Mouse (Mus musculus): ENCODE measurements around the gene Sf3a1. TPM values are rescaled to one million over a fixed set of nuclear protein-coding genes. Genes with fewer than 3 reads are reported as not detected.

The Sf3a1 gene
- total RNA-seq, 2 experiments from 2014 or later, result 63.8 to 67.4 TPM

DNA sequence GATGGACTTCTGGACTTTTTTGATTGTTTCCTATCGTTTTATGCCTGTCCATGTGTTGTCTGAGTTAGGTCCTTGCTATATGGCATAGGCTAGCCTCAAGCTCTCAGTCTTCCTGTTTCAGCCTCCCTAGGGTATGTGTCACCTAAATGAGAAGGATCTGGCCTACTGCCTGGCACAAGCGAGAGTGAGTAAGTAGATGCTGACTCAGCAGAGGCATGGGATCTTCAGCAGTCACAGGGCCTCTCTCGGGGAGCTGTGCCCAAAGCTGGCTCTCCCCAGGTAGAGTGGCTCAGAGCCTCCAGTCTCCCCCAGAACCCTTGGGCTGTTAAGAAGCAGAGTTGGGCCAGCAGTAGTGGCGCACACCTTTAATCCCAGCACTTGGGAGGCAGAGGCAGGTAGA, 17.8 kb upstream of the Sf3a1 start:
- no peak for TF ChIP-seq CTCF (IDR thresholded peaks at IDR 0.05)
- H3K4me3 ChIP-seq, result no peak overlapping the region
- intact Hi-C loops (cut with DNase I), result no loop called here
- H3K27ac ChIP-seq, result no peak overlapping the region
- DNase-seq (ENCODE audit: extremely low spot score in 1 of 2, low spot score in 2 of 2), result no peak

DNA sequence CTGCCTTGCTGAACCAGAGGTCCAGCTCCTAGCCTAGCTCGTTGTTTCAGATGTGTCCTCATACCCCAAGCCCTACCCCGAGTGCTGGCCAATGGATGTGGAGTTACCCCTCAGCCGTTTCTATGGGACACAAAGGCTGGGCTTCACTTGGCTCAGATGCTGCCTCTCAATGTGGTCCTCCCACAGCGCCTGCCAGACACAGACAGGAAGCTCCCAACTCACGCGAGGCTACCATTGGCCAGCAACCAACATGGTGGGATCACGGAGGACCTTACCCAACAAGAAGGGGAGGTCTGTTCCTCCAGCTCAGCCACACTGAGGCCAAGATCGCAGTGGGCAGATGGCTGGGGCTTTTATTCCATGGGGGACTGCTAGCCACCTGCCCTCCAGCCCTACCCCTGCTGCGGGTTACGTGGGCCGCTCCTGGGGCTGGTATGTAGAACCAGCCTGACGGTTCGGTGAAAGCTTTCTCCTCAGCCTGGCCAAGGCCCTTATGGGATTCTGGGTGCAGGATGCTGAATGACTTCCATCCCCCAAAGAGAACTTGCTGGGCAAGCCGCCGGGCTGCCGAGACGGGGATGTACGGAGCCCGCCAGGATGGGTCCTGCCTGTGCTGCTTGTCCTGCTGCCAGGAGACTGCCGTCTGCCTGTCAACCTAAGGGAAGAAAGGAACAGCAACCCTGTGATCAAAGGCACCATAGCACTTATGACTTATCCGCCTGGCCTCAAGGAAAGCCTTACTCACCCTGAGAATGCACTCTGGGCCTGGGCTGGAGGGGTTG, 16.7 kb upstream of the Sf3a1 start:
- intact Hi-C loops (cut with DNase I), result no loop called here
- Histone ChIP-seq H3K4me3 (no peak overlapping the region), H3K27ac (no peak overlapping the region)
- no peak for TF ChIP-seq CTCF (IDR thresholded peaks at IDR 0.05)
- no peak for DNase-seq (ENCODE audit: extremely low spot score in 1 of 2, low spot score in 2 of 2)

DNA sequence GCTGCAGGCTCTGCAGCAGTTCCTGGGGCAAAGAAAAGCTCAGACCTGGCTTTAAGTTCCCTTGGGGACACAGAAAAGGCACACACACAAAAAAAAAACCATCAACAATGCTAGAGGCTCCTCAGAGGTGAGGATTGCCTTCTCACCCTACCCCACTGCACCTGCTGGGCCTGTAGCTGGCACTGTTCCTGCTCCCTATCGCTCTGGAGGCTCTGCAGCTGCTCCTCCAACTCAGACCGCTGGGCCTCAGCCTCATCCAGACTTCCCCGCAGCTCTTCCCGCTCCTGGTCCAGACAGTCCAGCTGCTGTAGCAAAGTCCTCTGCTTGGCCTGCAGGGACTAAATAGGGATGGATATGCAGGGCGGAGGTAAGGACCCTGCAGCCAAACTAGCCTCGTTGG, 13.8 kb upstream of the Sf3a1 start:
- intact Hi-C loops (cut with DNase I), result no loop called here
- no peak for DNase-seq (ENCODE audit: extremely low spot score in 1 of 2, low spot score in 2 of 2)
- Histone ChIP-seq H3K4me3 (no peak overlapping the region), H3K27ac (no peak overlapping the region)
- TF ChIP-seq CTCF (IDR thresholded peaks at IDR 0.05), result no peak

DNA sequence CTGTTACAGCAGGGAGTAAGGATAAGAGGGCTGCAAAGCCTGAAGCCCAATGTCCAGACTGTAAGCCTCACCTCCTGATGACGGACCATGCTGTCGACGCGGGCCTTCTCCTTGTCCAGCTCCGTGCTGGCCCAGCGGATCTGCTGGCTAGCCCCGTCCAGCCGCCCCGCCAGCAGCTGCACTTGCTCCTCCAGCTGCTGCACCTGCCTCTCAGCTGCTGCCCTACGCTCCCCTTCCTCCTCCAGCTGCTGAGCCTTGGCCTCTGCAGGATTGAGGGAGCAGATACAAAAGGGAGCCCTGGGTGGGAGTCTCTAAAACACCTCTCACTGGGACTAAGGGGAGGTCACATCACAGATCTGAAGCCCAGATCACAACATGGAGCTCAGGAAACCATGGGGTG, 13.1 kb upstream of the Sf3a1 start:
- DNase-seq (ENCODE audit: extremely low spot score in 1 of 2, low spot score in 2 of 2), result no peak
- no peak overlapping the region for H3K4me3 ChIP-seq
- intact Hi-C loops (cut with DNase I), result no loop called here
- TF ChIP-seq CTCF (IDR thresholded peaks at IDR 0.05), result no peak
- no peak overlapping the region for H3K27ac ChIP-seq

DNA sequence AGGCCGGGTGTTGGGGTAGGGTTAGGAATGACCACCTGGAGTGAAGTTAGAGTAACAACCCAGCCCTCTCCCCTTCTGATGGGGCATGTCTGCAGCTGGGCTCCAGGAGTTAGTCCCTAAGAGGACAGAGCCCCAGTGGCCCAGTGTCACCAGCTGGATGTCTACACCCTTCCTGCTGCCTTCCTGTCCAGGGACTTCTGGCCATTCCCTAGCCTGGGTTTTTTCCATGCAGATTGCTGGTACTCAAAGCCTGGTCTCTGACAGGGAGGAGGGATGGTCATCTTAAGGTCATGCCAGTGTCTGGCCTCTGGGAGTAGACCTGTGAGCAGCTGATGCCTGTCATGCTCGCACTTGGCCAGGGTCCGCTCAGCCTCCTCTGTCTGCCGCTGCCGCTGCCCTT, 12.0 kb upstream of the Sf3a1 start:
- no peak for DNase-seq (ENCODE audit: extremely low spot score in 1 of 2, low spot score in 2 of 2)
- intact Hi-C loops (cut with DNase I), result no loop called here
- no peak for TF ChIP-seq CTCF (IDR thresholded peaks at IDR 0.05)
- H3K4me3 ChIP-seq, result no peak overlapping the region
- no peak overlapping the region for H3K27ac ChIP-seq

DNA sequence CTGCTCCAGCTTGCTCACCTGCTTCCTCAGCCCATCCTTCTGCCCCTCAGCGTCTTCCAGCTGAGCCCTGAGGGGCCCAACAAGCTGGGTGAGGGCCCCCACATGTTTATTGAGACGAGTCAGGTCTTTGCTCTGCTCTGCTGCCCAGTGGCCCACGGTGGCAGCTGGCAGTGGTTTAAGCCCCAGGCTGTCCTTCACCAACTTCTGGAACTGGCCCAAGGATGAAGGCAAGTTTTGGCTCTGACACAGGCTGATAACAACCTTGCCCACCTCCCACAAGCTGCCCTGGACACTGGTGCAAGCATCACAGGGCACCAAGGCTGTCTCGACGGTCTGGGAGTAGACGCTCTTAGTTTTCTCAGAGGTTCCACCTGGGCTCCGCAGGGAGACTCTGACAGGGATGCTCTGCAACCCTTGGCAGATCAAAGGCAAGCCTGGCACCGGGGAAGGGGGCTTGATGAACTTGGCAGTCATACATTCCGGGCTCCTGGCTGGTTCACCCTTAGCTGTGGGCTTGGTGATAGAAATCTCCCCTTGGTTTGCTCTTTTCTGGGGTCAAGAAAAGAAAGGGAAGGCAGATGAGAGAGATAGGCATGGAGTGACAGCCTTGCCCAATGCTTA, 11.5 kb upstream of the Sf3a1 start:
- Histone ChIP-seq H3K27ac (no peak overlapping the region), H3K4me3 (no peak overlapping the region)
- no peak for TF ChIP-seq CTCF (IDR thresholded peaks at IDR 0.05)
- intact Hi-C loops (cut with DNase I), result no loop called here
- no peak for DNase-seq (ENCODE audit: extremely low spot score in 1 of 2, low spot score in 2 of 2)

DNA sequence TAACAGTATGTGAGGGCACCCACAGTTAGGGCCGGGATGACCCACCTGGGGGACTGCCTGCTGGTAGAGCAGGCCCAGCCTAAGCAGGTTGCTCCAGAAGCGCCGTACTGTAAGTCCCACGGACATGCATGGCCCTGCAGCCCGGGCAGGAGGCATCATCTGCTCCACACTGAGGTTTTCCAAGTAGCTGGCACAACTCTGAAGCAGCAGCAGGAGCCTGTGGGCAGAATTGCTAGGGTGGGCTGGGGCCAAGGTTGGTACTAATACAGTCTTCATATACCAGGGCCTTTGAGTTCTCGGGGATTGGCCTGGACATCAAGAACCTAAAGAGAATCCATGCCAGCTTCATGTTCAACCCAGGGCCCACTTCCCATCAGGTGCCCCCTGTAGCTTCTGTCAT, 10.3 kb upstream of the Sf3a1 start:
- Histone ChIP-seq H3K27ac (no peak overlapping the region), H3K4me3 (no peak overlapping the region)
- intact Hi-C loops (cut with DNase I), result no loop called here
- TF ChIP-seq CTCF (IDR thresholded peaks at IDR 0.05), result no peak
- no peak for DNase-seq (ENCODE audit: extremely low spot score in 1 of 2, low spot score in 2 of 2)

DNA sequence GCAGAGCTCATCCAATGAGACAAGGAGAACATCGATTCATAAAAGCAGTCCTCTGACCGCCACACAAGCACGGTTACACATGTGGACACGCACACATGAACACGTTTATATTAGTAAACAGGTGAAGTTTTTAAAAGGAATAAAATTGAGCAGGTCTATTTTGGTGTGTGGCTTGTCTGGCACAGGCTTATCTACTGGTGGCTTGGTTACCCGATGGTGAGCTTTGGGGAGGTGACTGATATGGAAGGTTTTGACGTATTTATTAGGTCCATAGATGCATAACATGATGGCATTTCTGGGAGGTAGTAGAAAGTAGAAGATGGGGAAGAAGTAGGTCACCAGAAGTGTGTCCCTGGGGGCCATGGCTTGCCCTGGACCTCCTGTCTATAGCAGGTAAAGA, 6.5 kb upstream of the Sf3a1 start:
- Histone ChIP-seq H3K27ac (no peak overlapping the region), H3K4me3 (no peak overlapping the region)
- intact Hi-C loops (cut with DNase I), result no loop called here
- DNase-seq (ENCODE audit: extremely low spot score in 1 of 2, low spot score in 2 of 2), result no peak
- no peak for TF ChIP-seq CTCF (IDR thresholded peaks at IDR 0.05)

DNA sequence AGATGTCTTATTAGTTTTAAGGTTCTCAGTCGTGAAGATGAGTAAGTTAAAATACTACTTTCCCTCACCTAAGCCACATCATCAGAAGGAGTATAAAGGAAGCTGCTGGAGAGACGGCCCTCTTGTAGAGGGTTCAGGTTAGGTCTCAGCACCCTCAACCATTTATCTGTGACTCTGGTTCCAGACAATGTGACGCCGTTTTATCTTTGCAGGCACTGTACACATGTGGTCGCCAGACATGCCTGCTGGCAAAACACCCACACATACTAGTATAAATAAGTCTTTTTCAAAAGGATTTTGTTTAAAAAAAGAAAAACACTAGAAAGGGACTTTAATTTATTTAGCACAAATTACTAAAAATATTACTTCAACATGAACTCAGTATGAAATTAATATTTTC, 4.5 kb upstream of the Sf3a1 start:
- no peak for TF ChIP-seq CTCF (IDR thresholded peaks at IDR 0.05)
- Histone ChIP-seq H3K4me3 (no peak overlapping the region), H3K27ac (no peak overlapping the region)
- no peak for DNase-seq (ENCODE audit: extremely low spot score in 1 of 2, low spot score in 2 of 2)
- intact Hi-C loops (cut with DNase I), result no loop called here

DNA sequence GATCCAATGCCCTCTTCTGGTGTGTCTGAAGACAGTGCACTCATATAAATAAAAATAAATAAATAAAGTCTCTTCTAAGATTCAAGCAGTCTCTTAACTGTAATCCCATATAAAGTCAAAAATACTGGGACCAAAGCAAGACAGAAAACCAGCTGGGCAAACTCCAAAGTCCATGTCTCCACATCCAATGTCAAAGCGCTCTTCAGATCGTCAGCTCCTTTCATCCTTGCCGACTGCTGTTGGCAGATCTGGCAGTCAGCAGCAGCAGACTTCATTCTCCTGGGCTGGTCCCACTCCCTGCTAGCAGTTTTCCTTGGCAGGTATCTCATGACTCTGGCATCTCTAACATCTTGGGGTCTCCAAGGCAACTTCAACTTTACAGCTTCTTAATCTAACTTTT, 1.5 kb upstream of the Sf3a1 start:
- no peak for DNase-seq (ENCODE audit: extremely low spot score in 1 of 2, low spot score in 2 of 2)
- Histone ChIP-seq H3K4me3 (no peak overlapping the region), H3K27ac (no peak overlapping the region)
- intact Hi-C loops (cut with DNase I), result no loop called here
- TF ChIP-seq CTCF (IDR thresholded peaks at IDR 0.05), result no peak

DNA sequence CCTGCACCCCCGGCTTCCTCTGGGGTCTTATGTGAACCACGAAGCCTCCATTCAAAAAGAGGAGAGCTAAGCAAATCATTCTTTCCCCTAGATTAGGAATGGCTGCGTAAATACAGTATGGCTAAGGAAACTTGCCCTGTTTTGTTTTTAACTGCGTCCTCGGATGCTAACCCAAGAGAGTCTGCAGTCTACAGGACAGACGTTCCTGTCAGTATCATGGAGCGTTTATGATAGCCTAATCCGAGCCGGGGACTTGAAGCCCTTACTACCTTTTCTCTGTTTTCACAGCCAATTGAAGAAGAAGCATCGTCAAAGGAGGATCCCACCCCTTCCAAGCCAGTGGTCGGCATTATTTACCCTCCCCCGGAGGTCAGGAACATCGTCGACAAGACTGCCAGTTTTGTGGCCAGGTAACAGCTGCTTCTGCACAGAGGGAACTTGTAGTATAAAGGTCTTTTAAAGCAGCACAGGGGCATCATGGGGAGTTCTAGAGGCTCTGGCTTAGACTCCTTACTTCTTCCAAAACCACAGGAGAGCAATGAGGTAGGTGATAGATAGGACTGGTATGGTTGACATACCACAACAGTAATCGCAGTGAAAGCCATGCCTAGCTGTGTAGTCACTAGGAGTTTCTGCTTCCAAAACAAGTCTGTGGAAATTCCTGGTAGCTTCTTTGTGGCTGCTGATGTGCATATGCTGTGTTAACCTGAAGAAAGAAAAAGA, 769 bp downstream of the Sf3a1 start:
- Histone ChIP-seq H3K4me3 (peak overlapping the region; percentile 73), H3K27ac (peak overlapping the region; percentile 97)
- DNase-seq (ENCODE audit: extremely low spot score in 1 of 2, low spot score in 2 of 2), result no peak
- intact Hi-C loops (cut with DNase I), result loop anchor here (1.0 kb wide), 2 partner anchors 26 to 58 kb away; partner anchors contain the start of gene Rnf215
- no peak for TF ChIP-seq CTCF (IDR thresholded peaks at IDR 0.05)

DNA sequence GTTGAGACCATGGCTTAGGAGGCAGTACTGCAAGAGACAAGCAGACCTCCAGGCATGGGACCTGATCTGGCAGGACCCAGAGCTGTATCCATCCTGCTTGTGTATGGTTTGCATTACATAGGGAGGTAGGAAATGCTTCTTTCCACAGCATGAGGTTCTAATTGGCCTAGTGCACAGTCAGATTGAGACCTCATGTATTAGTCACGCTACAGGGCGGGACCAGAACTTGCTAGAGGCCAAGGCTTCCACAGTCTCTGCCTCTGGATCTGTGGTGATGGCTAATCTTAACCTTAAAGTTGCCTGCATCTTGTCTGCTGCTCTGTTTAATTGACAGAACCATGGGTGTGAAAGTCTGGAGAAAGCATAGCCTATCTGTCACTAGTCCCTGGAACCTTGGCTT, 4.6 kb downstream of the Sf3a1 start:
- H3K27ac ChIP-seq, result no peak overlapping the region
- no peak for DNase-seq (ENCODE audit: extremely low spot score in 1 of 2, low spot score in 2 of 2)
- no peak overlapping the region for H3K4me3 ChIP-seq
- intact Hi-C loops (cut with DNase I), result no loop called here
- TF ChIP-seq CTCF (IDR thresholded peaks at IDR 0.05), result no peak

Data from left cerebral cortex, adult 2 months (tissue).